ENCODE assay signal across 7 mouse cellular contexts in the genomic region with DNA sequence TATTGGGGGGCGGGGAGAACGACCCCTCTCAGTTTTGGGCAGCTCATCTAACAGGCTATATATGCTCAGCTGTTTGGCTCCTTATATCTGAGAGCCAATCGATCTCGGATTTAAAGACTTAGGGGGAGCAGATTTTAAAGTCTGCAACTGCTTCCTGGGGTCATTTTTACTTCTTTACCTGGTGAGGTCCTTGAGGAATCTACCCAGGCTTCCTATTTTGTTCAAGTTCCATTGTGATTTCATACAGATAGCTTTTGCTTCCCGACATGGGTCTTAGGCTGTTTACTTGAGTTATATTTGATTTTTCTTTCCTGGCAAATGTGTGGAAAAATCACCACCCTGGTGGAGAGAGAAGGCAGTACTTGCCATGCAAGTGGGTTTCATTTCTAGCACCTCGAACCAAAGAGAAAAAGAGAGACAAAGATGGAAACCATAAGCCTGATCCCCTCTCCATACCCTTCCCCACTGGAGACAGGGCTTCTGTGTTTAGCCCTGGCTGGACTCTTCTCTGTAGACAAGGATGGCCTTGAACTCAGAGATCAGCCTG. TPM values are rescaled to one million over a fixed set of nuclear protein-coding genes. Genes with fewer than 3 reads are reported as not detected.
DNase-seq lines count a peak whose midpoint lies in the region; ATAC-seq and TF ChIP-seq lines count a peak whose summit lies in the region.

No protein-coding gene starts in this region.

- no peak for TF ChIP-seq EP300 in liver, embryonic 14.5 days (IDR thresholded peaks at IDR 0.05; ENCODE audit: low read depth)

- H3K9ac ChIP-seq in forebrain, embryonic 12.5 days, result peak overlapping the region; percentile 89
- H3K9ac ChIP-seq in liver, embryonic 14.5 days (replicated peaks), result peak overlapping the region; percentile 74; the same call in 1 of the 2 replicates

- 50% methylated on average over 6 of the region's 6 CpGs for WGBS in forebrain, embryonic 12.5 days
- 27% methylated on average over 6 of the region's 6 CpGs for WGBS in liver, embryonic 14.5 days (ENCODE audit: insufficient replicate concordance)

- H3K27me3 ChIP-seq in testis, adult 2 months (ENCODE audit: control insufficient read depth, insufficient read depth, low read length), result no peaks in the 10 kb centered on the region
- no peaks in the 10 kb centered on the region; the same call in 1 of the 2 replicates for H3K27me3 ChIP-seq in forebrain, embryonic 12.5 days
- H3K27me3 ChIP-seq in liver, embryonic 14.5 days (ENCODE audit: control insufficient read depth, insufficient read depth, low read length), result no peaks in the 10 kb centered on the region

- no peaks in the 10 kb centered on the region for H3K9me3 ChIP-seq in forebrain, embryonic 12.5 days
- no peaks in the 10 kb centered on the region for H3K9me3 ChIP-seq in liver, embryonic 14.5 days (ENCODE audit: control insufficient read depth, low read length)

- no peak for DNase-seq in testis, postnatal 10 days (ENCODE audit: low spot score)
- no peak for DNase-seq in liver, embryonic 14.5 days (ENCODE audit: low read depth in 3 of 3, low spot score in 3 of 3)
- no peak for DNase-seq in right cerebral cortex, postnatal 10 days (ENCODE audit: low spot score in 2 of 2)
- no peak for DNase-seq in cerebellum, adult 18-20 months

- no peak for ATAC-seq in forebrain, embryonic 12.5 days (ENCODE audit: low FRiP score)
- ATAC-seq in liver, embryonic 14.5 days (ENCODE audit: insufficient read depth), result no peak
- no peak for ATAC-seq in granulocyte monocyte progenitor cell, adult 5-6 weeks (replicated peaks; ENCODE audit: poor library complexity, severe bottlenecking)

- H3K4me2 ChIP-seq in forebrain, embryonic 12.5 days, result peak overlapping the region; percentile 87
- H3K4me2 ChIP-seq in liver, embryonic 14.5 days (ENCODE audit: low read depth), result peak overlapping the region; percentile 97

- H3K36me3 ChIP-seq in testis, adult 2 months (ENCODE audit: control insufficient read depth, insufficient read depth, low read length), result no peaks in the 10 kb centered on the region
- H3K36me3 ChIP-seq in forebrain, embryonic 12.5 days (replicated peaks), result no peaks in the 10 kb centered on the region
- no peaks in the 10 kb centered on the region for H3K36me3 ChIP-seq in liver, embryonic 14.5 days (replicated peaks; ENCODE audit: control insufficient read depth, insufficient read depth, low read depth)

- H3K27ac ChIP-seq in testis, adult 2 months (ENCODE audit: control insufficient read depth, insufficient read depth, low read depth, low read length), result peak overlapping the region; percentile 97
- no peak overlapping the region; the same call in 1 of the 2 replicates for H3K27ac ChIP-seq in forebrain, embryonic 12.5 days
- no peak overlapping the region for H3K27ac ChIP-seq in liver, embryonic 14.5 days

- peak overlapping the region; percentile 91 for H3K4me3 ChIP-seq in testis, adult 2 months (ENCODE audit: control insufficient read depth, low read depth, low read length)
- peak overlapping the region; percentile 86 for H3K4me3 ChIP-seq in forebrain, embryonic 12.5 days (replicated peaks)
- peak overlapping the region; percentile 64 to 78; a peak in 3 of 4 replicates for H3K4me3 ChIP-seq in liver, embryonic 14.5 days (ENCODE audit: insufficient read depth in 1 of 2, low read depth in 2 of 2, low read length in 2 of 2)

- peaks cover 11% of the 10 kb centered on the region for H3K4me1 ChIP-seq in testis, adult 2 months (ENCODE audit: control insufficient read depth, insufficient read depth, low read length)
- H3K4me1 ChIP-seq in forebrain, embryonic 12.5 days, result peaks cover 11% of the 10 kb centered on the region
- H3K4me1 ChIP-seq in liver, embryonic 14.5 days (replicated peaks; ENCODE audit: control insufficient read depth in 2 of 2, insufficient read depth in 2 of 2, low read length in 1 of 2), result peaks cover 8% of the 10 kb centered on the region in 2 experiments

- no peak for TF ChIP-seq CTCF in testis, adult 2 months (IDR thresholded peaks at IDR 0.05; ENCODE audit: control insufficient read depth, insufficient read depth, insufficient replicate concordance, low read depth, low read length)
- no peak for TF ChIP-seq CTCF in liver, embryonic 14.5 days (IDR thresholded peaks at IDR 0.05; ENCODE audit: low read depth)

- no peak for TF ChIP-seq POLR2A in testis, adult 2 months (IDR thresholded peaks at IDR 0.05; ENCODE audit: control insufficient read depth, low read depth, low read length)

RNA-seq across cellular contexts. Expression of a gene that starts 1.4 kb away (rescaled TPM):
- 54.1 and 69.5 TPM in 2 replicates for polyA plus RNA-seq in testis, adult 2 months (2012; rRNA removed)
- 72.9 and 79.8 TPM in 2 replicates for polyA plus RNA-seq in forebrain, embryonic 12.5 days (2016; fragmentation: Nextera tagmentation; extraction: Ambion mirVana)
- 3.8 TPM in 2 replicates for polyA plus RNA-seq in liver, embryonic 14.5 days (2012; rRNA removed)
- polyA plus RNA-seq in liver, embryonic 14.5 days (2014; fragmentation: Nextera tagmentation; extraction: Ambion mirVana), result 8.2 and 10.2 TPM in 2 replicates
- total RNA-seq in granulocyte monocyte progenitor cell, adult 5-6 weeks (2014; fragmentation: Nextera tagmentation), result 29.6 and 30.3 TPM in 2 replicates
- total RNA-seq in granulocyte monocyte progenitor cell, adult 5-6 weeks (2017), result 21.9 and 31.5 TPM in 2 replicates

RNA-seq across cellular contexts. Expression of a gene that starts 19.8 kb away (rescaled TPM):
- 1.9 and 2.6 TPM in 2 replicates for polyA plus RNA-seq in testis, adult 2 months (2012; rRNA removed)
- polyA plus RNA-seq in forebrain, embryonic 12.5 days (2016; fragmentation: Nextera tagmentation; extraction: Ambion mirVana), result 13.8 and 15.8 TPM in 2 replicates
- polyA plus RNA-seq in liver, embryonic 14.5 days (2012; rRNA removed), result 2.8 and 2.9 TPM in 2 replicates
- 2.5 TPM in 2 replicates for polyA plus RNA-seq in liver, embryonic 14.5 days (2014; fragmentation: Nextera tagmentation; extraction: Ambion mirVana)
- 22.9 and 35.4 TPM in 2 replicates for total RNA-seq in granulocyte monocyte progenitor cell, adult 5-6 weeks (2014; fragmentation: Nextera tagmentation)
- total RNA-seq in granulocyte monocyte progenitor cell, adult 5-6 weeks (2017), result 12.9 and 17.9 TPM in 2 replicates

RNA-seq across cellular contexts. Expression of a gene that starts 33.2 kb away (rescaled TPM):
- 0.84 and 1.8 TPM in 2 replicates for polyA plus RNA-seq in testis, adult 2 months (2012; rRNA removed)
- 1.9 TPM in 2 replicates for polyA plus RNA-seq in forebrain, embryonic 12.5 days (2016; fragmentation: Nextera tagmentation; extraction: Ambion mirVana)
- 6.7 and 7.7 TPM in 2 replicates for polyA plus RNA-seq in liver, embryonic 14.5 days (2012; rRNA removed)
- polyA plus RNA-seq in liver, embryonic 14.5 days (2014; fragmentation: Nextera tagmentation; extraction: Ambion mirVana), result 6.6 and 7.0 TPM in 2 replicates
- not detected in 2 replicates for total RNA-seq in granulocyte monocyte progenitor cell, adult 5-6 weeks (2014; fragmentation: Nextera tagmentation)
- total RNA-seq in granulocyte monocyte progenitor cell, adult 5-6 weeks (2017), result not detected in 2 replicates

RNA-seq across cellular contexts. Expression of a gene that starts 40.7 kb away (rescaled TPM):
- 10.6 and 11.7 TPM in 2 replicates for polyA plus RNA-seq in testis, adult 2 months (2012; rRNA removed)
- polyA plus RNA-seq in forebrain, embryonic 12.5 days (2016; fragmentation: Nextera tagmentation; extraction: Ambion mirVana), result 33.3 and 37.0 TPM in 2 replicates
- polyA plus RNA-seq in liver, embryonic 14.5 days (2012; rRNA removed), result 10.6 and 13.3 TPM in 2 replicates
- 8.9 and 10.2 TPM in 2 replicates for polyA plus RNA-seq in liver, embryonic 14.5 days (2014; fragmentation: Nextera tagmentation; extraction: Ambion mirVana)
- total RNA-seq in granulocyte monocyte progenitor cell, adult 5-6 weeks (2014; fragmentation: Nextera tagmentation), result 35.9 and 45.8 TPM in 2 replicates
- total RNA-seq in granulocyte monocyte progenitor cell, adult 5-6 weeks (2017), result 36.2 and 37.2 TPM in 2 replicates

RNA-seq across cellular contexts. Expression of a gene that starts 40.7 kb away (rescaled TPM):
- polyA plus RNA-seq in testis, adult 2 months (2012; rRNA removed), result 78.8 and 86.9 TPM in 2 replicates
- 58.7 and 59.2 TPM in 2 replicates for polyA plus RNA-seq in forebrain, embryonic 12.5 days (2016; fragmentation: Nextera tagmentation; extraction: Ambion mirVana)
- polyA plus RNA-seq in liver, embryonic 14.5 days (2012; rRNA removed), result 10.2 and 11.1 TPM in 2 replicates
- polyA plus RNA-seq in liver, embryonic 14.5 days (2014; fragmentation: Nextera tagmentation; extraction: Ambion mirVana), result 19.1 and 21.2 TPM in 2 replicates
- total RNA-seq in granulocyte monocyte progenitor cell, adult 5-6 weeks (2014; fragmentation: Nextera tagmentation), result 22.9 and 31.2 TPM in 2 replicates
- total RNA-seq in granulocyte monocyte progenitor cell, adult 5-6 weeks (2017), result 46.4 and 66.3 TPM in 2 replicates
